Mouse (Mus musculus) forebrain, postnatal 0 days (tissue): ENCODE data around the gene Wt1. TPM values are rescaled to one million over a fixed set of nuclear protein-coding genes. Genes with fewer than 3 reads are reported as not detected.

ENCODE experiments used
- ATAC-seq: fragments of 200-750 bp; cut with Nextera tagmentation; 2 replicates; pipeline ENCODE4 v1.8.0; 2017; ENCODE audit warnings: mild to moderate bottlenecking, moderate library complexity
- DNase-seq: peaks from one replicate; pipeline ENCODE4 v3.0.0-alpha.2; 2015
- H3K27ac ChIP-seq: fragments of 300-500 bp; sonication (generic); 2 replicates; pipeline ENCODE4 v1.5.1; 2014; ENCODE audit warnings: low read depth, mild to moderate bottlenecking, antibody characterized with exemption, low read length, moderate library complexity, mixed read lengths
- H3K27me3 ChIP-seq: fragments of 300-500 bp; sonication (generic); 2 replicates; pipeline ENCODE4 v1.6.1; 2014; ENCODE audit warnings: mild to moderate bottlenecking, low read length, mixed read lengths; ENCODE audit not compliant: insufficient read depth
- H3K36me3 ChIP-seq: fragments of 300-500 bp; sonication (generic); 2 replicates; pipeline ENCODE4 v1.6.1; 2014; ENCODE audit warnings: mild to moderate bottlenecking, moderate library complexity; ENCODE audit not compliant: insufficient read depth
- H3K4me1 ChIP-seq: fragments of 300-500 bp; sonication (generic); 2 replicates; pipeline ENCODE4 v1.6.1; 2014; ENCODE audit warnings: antibody characterized with exemption; ENCODE audit not compliant: insufficient read depth
- H3K4me2 ChIP-seq: fragments of 300-500 bp; sonication (generic); 2 replicates; pipeline ENCODE4 v1.6.1; 2014; ENCODE audit warnings: low read depth, mild to moderate bottlenecking, moderate library complexity
- H3K4me3 ChIP-seq: fragments of 300-500 bp; sonication (generic); 2 replicates; pipeline ENCODE4 v1.5.1; 2014; ENCODE audit warnings: low read depth, low read length, mixed read lengths
- H3K9ac ChIP-seq: fragments of 300-500 bp; sonication (generic); 2 replicates; pipeline ENCODE4 v1.6.1; 2014; ENCODE audit warnings: mild to moderate bottlenecking
- H3K9me3 ChIP-seq: fragments of 300-500 bp; sonication (generic); 2 replicates; pipeline ENCODE4 v1.6.1; 2016; ENCODE audit warnings: low read length
- CTCF ChIP-seq: sonication (generic); IDR thresholded peaks from 2 replicates; pipeline ENCODE4 v1.5.1; 2016; ENCODE audit warnings: antibody characterized with exemption, control low read depth, low read depth
- WGBS: fragments of 180-500 bp; shearing (Covaris S2); extraction: QIAGEN DNeasy Blood & Tissue Kit; methylation state at CpG from one replicate; pipeline ENCODE4 v1.1.7; 2014; 5-methylcytosine and 5-hydroxymethylcytosine counted together
- polyA plus RNA-seq: library from polyadenylated mRNA; unstranded; fragments of >200 nt; fragmentation: Nextera tagmentation; extraction: Ambion mirVana; gene quantifications from 2 replicates; pipeline ENCODE4 v1.2.1, GENCODE M21; 2015
- total RNA-seq: library from RNA; depleted of rRNA; stranded (reverse); fragments of >200 nt; gene quantifications from 2 replicates; pipeline ENCODE4 v1.2.3, GENCODE M21; 2014

Wt1 gene
- total and polyA plus RNA-seq, 2 experiments from 2014 or later = 0.14 to 0.24 TPM

- H3K9me3 ChIP-seq = no peaks in the 10 kb centered on the region
- H3K4me3 ChIP-seq = no peak overlapping the region
- TF ChIP-seq CTCF = no peak
- H3K4me1 ChIP-seq = peaks cover 11% of the 10 kb centered on the region; the same call in 1 of the 2 replicates
- H3K27ac ChIP-seq = 0 out of 2 replicates have a peak overlapping the region, but pooled peaks have one; percentile 35
- no peak overlapping the region for H3K4me2 ChIP-seq
- H3K36me3 ChIP-seq = no peaks in the 10 kb centered on the region
- no peak overlapping the region for H3K9ac ChIP-seq
- H3K27me3 ChIP-seq = no peaks in the 10 kb centered on the region
- DNase-seq (peak; percentile 74), ATAC-seq (peak; percentile 80)
- 17% methylated on average over 7 of the region's 7 CpGs for WGBS
Measured at GRCm38 (mm10) chr2:105089581-105090508, 36.5 kb upstream of the Wt1 start.

- Histone ChIP-seq H3K4me2 (no peak overlapping the region), H3K36me3 (no peaks in the 10 kb centered on the region), H3K4me1 (peaks cover 11% of the 10 kb centered on the region; the same call in 1 of the 2 replicates), H3K27ac (no peak overlapping the region), H3K9me3 (no peaks in the 10 kb centered on the region), H3K4me3 (no peak overlapping the region), H3K9ac (no peak overlapping the region), H3K27me3 (no peaks in the 10 kb centered on the region)
- TF ChIP-seq CTCF = no peak
- no peak for DNase-seq
- no peak for ATAC-seq
- 71% methylated on average over 5 of the region's 5 CpGs for WGBS
Measured at GRCm38 (mm10) chr2:105090991-105091390, 35.3 kb upstream of the Wt1 start.

- Histone ChIP-seq H3K9ac (no peak within 1 kb of the TSS), H3K36me3 (no peaks in the 10 kb centered on the region), H3K4me2 (no peak within 1 kb of the TSS), H3K9me3 (no peaks in the 10 kb centered on the region), H3K27ac (no peak within 1 kb of the TSS), H3K4me3 (no peak within 1 kb of the TSS), H3K27me3 (no peaks in the 10 kb centered on the region), H3K4me1 (peaks cover 11% of the 10 kb centered on the region; the same call in 1 of the 2 replicates)
- 90% methylated on average over 2 of the region's 2 CpGs for WGBS
- ATAC-seq = no peak
- no peak for DNase-seq
- no peak for TF ChIP-seq CTCF
Measured at GRCm38 (mm10) chr2:105091718-105092117, 34.6 kb upstream of the Wt1 start, which contains the start of gene Gm11060. TSS of gene Gm11060 (plus strand) at chr2:105092018.

GRCm38 (mm10) chr2:105097294-105097953 lies 28.9 kb upstream of the Wt1 start:
- Histone ChIP-seq H3K9ac (no peak overlapping the region), H3K36me3 (no peaks in the 10 kb centered on the region), H3K9me3 (no peaks in the 10 kb centered on the region), H3K4me3 (no peak overlapping the region), H3K27ac (no peak overlapping the region), H3K4me1 (no peaks in the 10 kb centered on the region), H3K4me2 (no peak overlapping the region), H3K27me3 (no peaks in the 10 kb centered on the region)
- 86% methylated on average over 22 of the region's 22 CpGs for WGBS
- DNase-seq (no peak), ATAC-seq (no peak)
- TF ChIP-seq CTCF = no peak

GRCm38 (mm10) chr2:105099410-105099809 lies 26.9 kb upstream of the Wt1 start:
- TF ChIP-seq CTCF = no peak
- Histone ChIP-seq H3K36me3 (no peaks in the 10 kb centered on the region), H3K4me3 (no peak overlapping the region), H3K4me2 (no peak overlapping the region), H3K9ac (no peak overlapping the region), H3K9me3 (no peaks in the 10 kb centered on the region), H3K4me1 (no peaks in the 10 kb centered on the region), H3K27me3 (no peaks in the 10 kb centered on the region), H3K27ac (no peak overlapping the region)
- ATAC-seq = no peak
- DNase-seq = no peak
- 27% methylated on average over 7 of the region's 7 CpGs for WGBS

- WGBS = 43% methylated on average over 7 of the region's 7 CpGs
Measured at GRCm38 (mm10) chr2:105100541-105100940, 25.8 kb upstream of the Wt1 start.

GRCm38 (mm10) chr2:105108703-105109158 lies 17.6 kb upstream of the Wt1 start:
- no peak overlapping the region for H3K9ac ChIP-seq
- no peak overlapping the region for H3K4me2 ChIP-seq
- H3K27me3 ChIP-seq = peaks cover 26% of the 10 kb centered on the region
- H3K4me1 ChIP-seq = no peaks in the 10 kb centered on the region
- H3K9me3 ChIP-seq = no peaks in the 10 kb centered on the region
- 4% methylated on average over 6 of the region's 6 CpGs for WGBS
- peak; percentile 86 for DNase-seq
- no peaks in the 10 kb centered on the region for H3K36me3 ChIP-seq
- no peak overlapping the region for H3K27ac ChIP-seq
- peak; percentile 94 for ATAC-seq
- H3K4me3 ChIP-seq = no peak overlapping the region
- peak; percentile 49 for TF ChIP-seq CTCF

More at GRCm38 (mm10) chr2:105100541-105100940, 25.8 kb upstream of the Wt1 start:
- no peak overlapping the region for H3K4me2 ChIP-seq
- TF ChIP-seq CTCF = no peak
- ATAC-seq = no peak
- H3K9ac ChIP-seq = no peak overlapping the region
- no peaks in the 10 kb centered on the region for H3K36me3 ChIP-seq
- no peak overlapping the region for H3K27ac ChIP-seq
- H3K27me3 ChIP-seq = no peaks in the 10 kb centered on the region
- H3K4me3 ChIP-seq = no peak overlapping the region
- DNase-seq = no peak
- H3K9me3 ChIP-seq = no peaks in the 10 kb centered on the region
- no peaks in the 10 kb centered on the region for H3K4me1 ChIP-seq
